Mouse (Mus musculus): ENCODE measurements at regions not wholly inside any gene's neighbourhood (a gene's known extent, or its start where the extent isn't known, plus 50 kb on each side); places are given as distances from the start of the nearest gene placed in this dataset.

- peak overlapping the region; percentile 19; the same call in 1 of the 2 replicates for H3K4me3 ChIP-seq (ENCODE audit: extremely low read depth, insufficient read depth, insufficient read length)
- H3K27ac ChIP-seq (ENCODE audit: insufficient read depth, low read length): peak overlapping the region; percentile 66
- TF ChIP-seq CTCF (IDR thresholded peaks at IDR 0.05; ENCODE audit: extremely low read depth, insufficient read depth, insufficient read length, insufficient replicate concordance) (no peak), POLR2A (IDR thresholded peaks at IDR 0.05; ENCODE audit: low read depth, low read length) (no peak)
- H3K36me3 ChIP-seq (ENCODE audit: control insufficient read depth, insufficient read depth, low read length): no peaks in the 10 kb centered on the region
- 20% methylated on average over 20 of the region's 20 CpGs for WGBS
- peak; percentile 28 to 38 for DNase-seq (ENCODE audit: low read depth in 1 of 2, low spot score in 2 of 2)
- peaks cover 13% of the 10 kb centered on the region for H3K4me1 ChIP-seq (ENCODE audit: control insufficient read depth, insufficient read depth, insufficient read length)
- H3K27me3 ChIP-seq (ENCODE audit: control insufficient read depth, insufficient read depth, low read length): no peaks in the 10 kb centered on the region
Measured at GRCm38 (mm10) chr11:57951541-57952326, 57.1 kb upstream of the Larp1 start.

GRCm38 (mm10) chr11:57950989-57951388 is 57.9 kb upstream of the Larp1 start:
- Histone ChIP-seq H3K27ac (ENCODE audit: insufficient read depth, low read length) (peak overlapping the region; percentile 66; the same call in 1 of the 2 replicates), H3K4me3 (ENCODE audit: extremely low read depth, insufficient read depth, insufficient read length) (no peak overlapping the region), H3K36me3 (ENCODE audit: control insufficient read depth, insufficient read depth, low read length) (no peaks in the 10 kb centered on the region), H3K4me1 (ENCODE audit: control insufficient read depth, insufficient read depth, insufficient read length) (peaks cover 13% of the 10 kb centered on the region), H3K27me3 (ENCODE audit: control insufficient read depth, insufficient read depth, low read length) (no peaks in the 10 kb centered on the region)
- TF ChIP-seq CTCF (IDR thresholded peaks at IDR 0.05; ENCODE audit: extremely low read depth, insufficient read depth, insufficient read length, insufficient replicate concordance) (peak; percentile 28; the same call in 1 of the 2 replicates), POLR2A (IDR thresholded peaks at IDR 0.05; ENCODE audit: low read depth, low read length) (no peak)
- DNase-seq (ENCODE audit: low read depth in 1 of 2, low spot score in 2 of 2): peak; percentile 42 to 58
- WGBS: under 1% methylated on average over 4 of the region's 4 CpGs

- DNase-seq (ENCODE audit: low read depth in 1 of 2, low spot score in 2 of 2): no peak
- no peaks in the 10 kb centered on the region for H3K27me3 ChIP-seq (ENCODE audit: control insufficient read depth, insufficient read depth, low read length)
- H3K36me3 ChIP-seq (ENCODE audit: control insufficient read depth, insufficient read depth, low read length): no peaks in the 10 kb centered on the region
- H3K4me1 ChIP-seq (ENCODE audit: control insufficient read depth, insufficient read depth, insufficient read length): peaks cover 13% of the 10 kb centered on the region
- 64% methylated on average over 9 of the region's 9 CpGs for WGBS
- H3K27ac ChIP-seq (ENCODE audit: insufficient read depth, low read length): no peak overlapping the region
- no peak overlapping the region for H3K4me3 ChIP-seq (ENCODE audit: extremely low read depth, insufficient read depth, insufficient read length)
- TF ChIP-seq POLR2A (IDR thresholded peaks at IDR 0.05; ENCODE audit: low read depth, low read length): no peak
- no peak for TF ChIP-seq CTCF (IDR thresholded peaks at IDR 0.05; ENCODE audit: extremely low read depth, insufficient read depth, insufficient read length, insufficient replicate concordance)
Measured at GRCm38 (mm10) chr11:57949067-57949466, 59.8 kb upstream of the Larp1 start.

- Histone ChIP-seq H3K36me3 (ENCODE audit: control insufficient read depth, insufficient read depth, low read length) (no peaks in the 10 kb centered on the region), H3K4me3 (ENCODE audit: extremely low read depth, insufficient read depth, insufficient read length) (no peak overlapping the region), H3K27ac (ENCODE audit: insufficient read depth, low read length) (no peak overlapping the region), H3K27me3 (ENCODE audit: control insufficient read depth, insufficient read depth, low read length) (no peaks in the 10 kb centered on the region), H3K4me1 (ENCODE audit: control insufficient read depth, insufficient read depth, insufficient read length) (peaks cover 4% of the 10 kb centered on the region)
- 79% methylated on average over 4 of the region's 4 CpGs for WGBS
- TF ChIP-seq POLR2A (IDR thresholded peaks at IDR 0.05; ENCODE audit: low read depth, low read length): no peak
- TF ChIP-seq CTCF (IDR thresholded peaks at IDR 0.05; ENCODE audit: extremely low read depth, insufficient read depth, insufficient read length, insufficient replicate concordance): no peak
- DNase-seq (ENCODE audit: low read depth in 1 of 2, low spot score in 2 of 2): no peak
Measured at GRCm38 (mm10) chr11:57947347-57947746, 61.5 kb upstream of the Larp1 start.

GRCm38 (mm10) chr11:57934391-57934850 is 74.4 kb upstream of the Larp1 start:
- H3K27me3 ChIP-seq (ENCODE audit: control insufficient read depth, insufficient read depth, low read length): no peaks in the 10 kb centered on the region
- no peak for TF ChIP-seq POLR2A (IDR thresholded peaks at IDR 0.05; ENCODE audit: low read depth, low read length)
- peak; percentile 95 for TF ChIP-seq CTCF (IDR thresholded peaks at IDR 0.05; ENCODE audit: extremely low read depth, insufficient read depth, insufficient read length, insufficient replicate concordance)
- no peak overlapping the region for H3K4me3 ChIP-seq (ENCODE audit: extremely low read depth, insufficient read depth, insufficient read length)
- no peak overlapping the region for H3K27ac ChIP-seq (ENCODE audit: insufficient read depth, low read length)
- 19% methylated on average over 13 of the region's 13 CpGs for WGBS
- DNase-seq (ENCODE audit: low read depth in 1 of 2, low spot score in 2 of 2): peak; percentile 45 to 81
- no peaks in the 10 kb centered on the region for H3K4me1 ChIP-seq (ENCODE audit: control insufficient read depth, insufficient read depth, insufficient read length)
- no peaks in the 10 kb centered on the region for H3K36me3 ChIP-seq (ENCODE audit: control insufficient read depth, insufficient read depth, low read length)

- 36% methylated on average over 5 of the region's 5 CpGs for WGBS
- no peak overlapping the region for H3K4me3 ChIP-seq (ENCODE audit: extremely low read depth, insufficient read depth, insufficient read length)
Measured at GRCm38 (mm10) chr11:57933065-57933464, 75.8 kb upstream of the Larp1 start.

GRCm38 (mm10) chr11:57929506-57929905 is 79.4 kb upstream of the Larp1 start:
- H3K4me1 ChIP-seq (ENCODE audit: control insufficient read depth, insufficient read depth, insufficient read length): no peaks in the 10 kb centered on the region
- no peaks in the 10 kb centered on the region for H3K36me3 ChIP-seq (ENCODE audit: control insufficient read depth, insufficient read depth, low read length)
- TF ChIP-seq CTCF (IDR thresholded peaks at IDR 0.05; ENCODE audit: extremely low read depth, insufficient read depth, insufficient read length, insufficient replicate concordance): no peak
- no peak for TF ChIP-seq POLR2A (IDR thresholded peaks at IDR 0.05; ENCODE audit: low read depth, low read length)
- DNase-seq (ENCODE audit: low read depth in 1 of 2, low spot score in 2 of 2): no peak
- H3K27ac ChIP-seq (ENCODE audit: insufficient read depth, low read length): no peak overlapping the region
- H3K4me3 ChIP-seq (ENCODE audit: extremely low read depth, insufficient read depth, insufficient read length): no peak overlapping the region
- no peaks in the 10 kb centered on the region for H3K27me3 ChIP-seq (ENCODE audit: control insufficient read depth, insufficient read depth, low read length)
- 60% methylated on average over 18 of the region's 18 CpGs for WGBS

More at GRCm38 (mm10) chr11:57933065-57933464, 75.8 kb upstream of the Larp1 start:
- TF ChIP-seq POLR2A (IDR thresholded peaks at IDR 0.05; ENCODE audit: low read depth, low read length) (no peak), CTCF (IDR thresholded peaks at IDR 0.05; ENCODE audit: extremely low read depth, insufficient read depth, insufficient read length, insufficient replicate concordance) (no peak)
- DNase-seq (ENCODE audit: low read depth in 1 of 2, low spot score in 2 of 2): no peak
- no peak overlapping the region for H3K27ac ChIP-seq (ENCODE audit: insufficient read depth, low read length)
- no peaks in the 10 kb centered on the region for H3K36me3 ChIP-seq (ENCODE audit: control insufficient read depth, insufficient read depth, low read length)
- H3K27me3 ChIP-seq (ENCODE audit: control insufficient read depth, insufficient read depth, low read length): no peaks in the 10 kb centered on the region
- no peaks in the 10 kb centered on the region for H3K4me1 ChIP-seq (ENCODE audit: control insufficient read depth, insufficient read depth, insufficient read length)

Data from spleen, adult 2 months (tissue).